Mouse (Mus musculus) MEL (cell line): ENCODE measurements around the gene Tmbim6. TPM values are rescaled to one million over a fixed set of nuclear protein-coding genes. Genes with fewer than 3 reads are reported as not detected.

Experiments used
- DNase-seq: peaks from one replicate; pipeline ENCODE4 v3.0.0; 2011; ENCODE audit warnings: low read depth, low spot score
- H3K27ac ChIP-seq: 2 replicates; pipeline ENCODE4 v1.5.1; 2012; ENCODE audit warnings: low read depth, mild to moderate bottlenecking, control low read depth, low read length, moderate library complexity; ENCODE audit not compliant: control insufficient read depth
- H3K27me3 ChIP-seq, 2 experiments: fragments of 150-350 bp in 1 of 2; sonication (generic) in 1 of 2; 2 replicates each; pipeline ENCODE4 v1.6.1; 2012; ENCODE audit warnings: low read length in 2 of 2, mild to moderate bottlenecking in 2 of 2, improper control_type of control experiment in 1 of 2, moderate library complexity in 1 of 2; ENCODE audit not compliant: insufficient read depth in 2 of 2, control insufficient read depth in 1 of 2
- H3K36me3 ChIP-seq, 2 experiments: 2 replicates each; pipeline ENCODE4 v1.6.1; 2012 to 2014; ENCODE audit warnings: low read length in 2 of 2, improper control_type of control experiment in 1 of 2, inconsistent platforms in 1 of 2, mild to moderate bottlenecking in 1 of 2; ENCODE audit not compliant: insufficient read depth in 2 of 2, control insufficient read depth in 1 of 2
- H3K4me1 ChIP-seq, 2 experiments: fragments of 150-350 bp in 1 of 2; sonication (generic) in 1 of 2; 2 replicates each; pipeline ENCODE4 v1.6.1; 2012; ENCODE audit warnings: low read length in 2 of 2, improper control_type of control experiment in 1 of 2, mild to moderate bottlenecking in 1 of 2; ENCODE audit not compliant: insufficient read depth in 2 of 2, control insufficient read depth in 1 of 2
- H3K4me3 ChIP-seq, 2 experiments: fragments of 150-350 bp in 1 of 2; sonication (generic) in 1 of 2; 2 replicates each; pipeline ENCODE4 v1.5.1; 2012; ENCODE audit warnings: low read depth in 2 of 2, low read length in 2 of 2, mild to moderate bottlenecking in 2 of 2, moderate library complexity in 2 of 2, control low read depth in 1 of 2, improper control_type of control experiment in 1 of 2; ENCODE audit not compliant: control insufficient read depth in 1 of 2, insufficient read depth in 1 of 2
- H3K79me2 ChIP-seq: 2 replicates; pipeline ENCODE4 v1.6.1; 2012; ENCODE audit warnings: mild to moderate bottlenecking, low read length, moderate library complexity; ENCODE audit not compliant: control insufficient read depth, poor library complexity, insufficient read depth
- H3K9ac ChIP-seq: 2 replicates; pipeline ENCODE4 v1.6.1; 2012; ENCODE audit warnings: low read depth, mild to moderate bottlenecking, control low read depth, low read length, moderate library complexity; ENCODE audit not compliant: control insufficient read depth, poor library complexity, severe bottlenecking
- H3K9me3 ChIP-seq: fragments of 150-350 bp; sonication (generic); replicated peaks from 2 replicates; pipeline ENCODE4 v1.6.1; 2012; ENCODE audit warnings: mild to moderate bottlenecking, low read length, improper control_type of control experiment, moderate library complexity; ENCODE audit not compliant: insufficient read depth
- BHLHE40 ChIP-seq: IDR thresholded peaks from 2 replicates; pipeline ENCODE4 v1.6.1; 2012; ENCODE audit warnings: low read depth, mild to moderate bottlenecking, inconsistent platforms, low read length, improper control_type of control experiment, borderline replicate concordance
- CHD1 ChIP-seq: IDR thresholded peaks from 2 replicates; pipeline ENCODE4 v1.6.1; 2012; ENCODE audit warnings: low read depth, mild to moderate bottlenecking, inconsistent platforms, low read length, improper control_type of control experiment
- CHD2 ChIP-seq: IDR thresholded peaks from 2 replicates; pipeline ENCODE4 v1.6.1; 2011; ENCODE audit warnings: low read length, improper control_type of control experiment
- CTCF ChIP-seq, 3 experiments: IDR thresholded peaks in 2 of 3; conservative IDR thresholded peaks in 1 of 3; 2 replicates each; pipeline ENCODE4 v1.5.1; 2011 to 2012; ENCODE audit warnings: low read length in 3 of 3, low read depth in 2 of 3, mild to moderate bottlenecking in 2 of 3, improper control_type of control experiment in 1 of 3, inconsistent platforms in 1 of 3, mixed read lengths in 1 of 3, moderate library complexity in 1 of 3; ENCODE audit not compliant: control insufficient read depth in 1 of 3, insufficient read depth in 1 of 3, poor library complexity in 1 of 3, severe bottlenecking in 1 of 3
- E2F4 ChIP-seq: IDR thresholded peaks from 2 replicates; pipeline ENCODE4 v1.6.1; 2011; ENCODE audit warnings: low read depth, low read length, improper control_type of control experiment, borderline replicate concordance
- EP300 ChIP-seq, 2 experiments: IDR thresholded peaks; 2 replicates each; pipeline ENCODE4 v1.6.1; 2011; ENCODE audit warnings: improper control_type of control experiment in 2 of 2, low read length in 2 of 2, low read depth in 1 of 2, mild to moderate bottlenecking in 1 of 2
- GATA1 ChIP-seq: IDR thresholded peaks from 2 replicates; pipeline ENCODE4 v1.6.1; 2011; ENCODE audit warnings: low read depth, low read length, improper control_type of control experiment
- JUND ChIP-seq: IDR thresholded peaks from 2 replicates; pipeline ENCODE4 v1.6.1; 2011; ENCODE audit warnings: low read depth, mild to moderate bottlenecking, improper control_type of control experiment, low read length
- KAT2A ChIP-seq: conservative IDR thresholded peaks from 2 replicates; pipeline ENCODE4 v1.6.1; 2012; ENCODE audit warnings: low read depth, low read length, improper control_type of control experiment, inconsistent platforms
- MAFK ChIP-seq: IDR thresholded peaks from 2 replicates; pipeline ENCODE4 v1.6.1; 2011; ENCODE audit warnings: low read depth, mild to moderate bottlenecking, low read length, improper control_type of control experiment, borderline replicate concordance
- MYB ChIP-seq: IDR thresholded peaks from 2 replicates; pipeline ENCODE4 v1.6.1; 2011; ENCODE audit warnings: mild to moderate bottlenecking, low read depth, low read length, improper control_type of control experiment
- NELFE ChIP-seq: IDR thresholded peaks from 2 replicates; pipeline ENCODE4 v1.6.1; 2011; ENCODE audit warnings: low read depth, low read length, improper control_type of control experiment
- POLR2A ChIP-seq, 2 experiments: IDR thresholded peaks; 2 replicates each; pipeline ENCODE4 v1.6.1; 2011 to 2012; ENCODE audit warnings: low read length in 2 of 2, mild to moderate bottlenecking in 2 of 2, control low read depth in 1 of 2, improper control_type of control experiment in 1 of 2, low read depth in 1 of 2, moderate library complexity in 1 of 2; ENCODE audit not compliant: control insufficient read depth in 1 of 2, insufficient read depth in 1 of 2, poor library complexity in 1 of 2
- POLR2AphosphoS2 ChIP-seq: IDR thresholded peaks from 2 replicates; pipeline ENCODE4 v1.6.1; 2011; ENCODE audit warnings: low read length, improper control_type of control experiment
- POLR2AphosphoS5 ChIP-seq: IDR thresholded peaks from 2 replicates; pipeline ENCODE4 v1.6.1; 2012; ENCODE audit warnings: low read depth, borderline replicate concordance, mild to moderate bottlenecking, inconsistent platforms, low read length, moderate library complexity, mixed read lengths
- RAD21 ChIP-seq: IDR thresholded peaks from 2 replicates; pipeline ENCODE4 v1.6.1; 2011; ENCODE audit warnings: mild to moderate bottlenecking, low read depth, low read length, improper control_type of control experiment
- SIN3A ChIP-seq: IDR thresholded peaks from 2 replicates; pipeline ENCODE4 v1.6.1; 2012; ENCODE audit warnings: low read length, improper control_type of control experiment, inconsistent platforms
- TBP ChIP-seq: IDR thresholded peaks from 2 replicates; pipeline ENCODE4 v1.8.0; 2011; ENCODE audit warnings: low read depth, low read length, improper control_type of control experiment
- TCF12 ChIP-seq: IDR thresholded peaks from 2 replicates; pipeline ENCODE4 v1.6.1; 2014; ENCODE audit warnings: low read depth, mild to moderate bottlenecking, inconsistent platforms, low read length, improper control_type of control experiment, moderate library complexity
- UBTF ChIP-seq: IDR thresholded peaks from 2 replicates; pipeline ENCODE4 v1.6.1; 2012; ENCODE audit warnings: low read depth, mild to moderate bottlenecking, inconsistent platforms, low read length, improper control_type of control experiment, moderate library complexity, borderline replicate concordance; ENCODE audit not compliant: insufficient read depth
- USF1 ChIP-seq: IDR thresholded peaks from 2 replicates; pipeline ENCODE4 v1.6.1; 2014; ENCODE audit warnings: low read depth, mild to moderate bottlenecking, inconsistent platforms, low read length, improper control_type of control experiment, moderate library complexity
- ZC3H11A ChIP-seq: IDR thresholded peaks from 2 replicates; pipeline ENCODE4 v1.6.1; 2012; ENCODE audit warnings: low read depth, mild to moderate bottlenecking, inconsistent platforms, low read length, improper control_type of control experiment
- ZKSCAN1 ChIP-seq: IDR thresholded peaks from 2 replicates; pipeline ENCODE4 v1.6.1; 2012; ENCODE audit warnings: low read depth, mild to moderate bottlenecking, inconsistent platforms, low read length, improper control_type of control experiment, moderate library complexity
- polyA plus RNA-seq, 2 experiments: library from polyadenylated mRNA; stranded (reverse) in 1 of 2; unstranded in 1 of 2; fragments of >175 nt in 1 of 2; fragments of >200 nt in 1 of 2; gene quantifications; 2 replicates each; pipeline versions ENCODE4 v1.2.1 to v1.2.4; 2012; ENCODE audit warnings: low replicate concordance in 2 of 2, low read depth in 1 of 2; ENCODE audit not compliant: insufficient read length in 2 of 2, insufficient read depth in 1 of 2, missing spikeins in 1 of 2
- total RNA-seq: library from RNA; depleted of rRNA; stranded (reverse); fragments of 300-350 nt; gene quantifications from 2 replicates; pipeline ENCODE4 v1.2.3, GENCODE M21; 2012

Tmbim6 gene
- total and polyA plus RNA-seq, 3 experiments = 243 to 339 TPM; not detected in 1

DNA sequence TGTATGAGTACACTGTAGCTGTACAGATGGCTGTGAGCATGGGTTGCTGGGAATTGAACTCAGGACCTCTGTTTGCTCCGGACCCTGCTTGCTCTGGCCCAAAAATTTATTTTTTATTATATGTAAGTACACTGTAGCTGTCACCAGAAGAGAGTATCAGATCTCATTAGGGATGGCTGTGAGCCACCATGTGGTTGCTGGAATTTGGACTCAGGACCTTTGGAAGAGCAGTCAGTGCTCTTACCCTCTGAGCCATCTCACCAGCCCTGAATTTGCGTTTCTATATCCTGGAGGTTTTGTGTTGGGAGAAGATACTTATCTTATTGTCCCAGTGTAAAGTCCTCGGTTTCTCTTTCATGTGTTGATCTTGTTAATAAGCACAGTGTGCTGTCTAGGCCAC is 5.9 kb upstream of the Tmbim6 start:
- Histone ChIP-seq H3K27me3 (no peaks in the 10 kb centered on the region), H3K27ac (no peak overlapping the region)
- TF ChIP-seq POLR2AphosphoS5 (no peak), SIN3A (no peak), MYB (no peak), GATA1 (no peak), TBP (no peak), RAD21 (no peak), ZKSCAN1 (no peak), UBTF (no peak), JUND (no peak), USF1 (no peak), NELFE (no peak)

DNA sequence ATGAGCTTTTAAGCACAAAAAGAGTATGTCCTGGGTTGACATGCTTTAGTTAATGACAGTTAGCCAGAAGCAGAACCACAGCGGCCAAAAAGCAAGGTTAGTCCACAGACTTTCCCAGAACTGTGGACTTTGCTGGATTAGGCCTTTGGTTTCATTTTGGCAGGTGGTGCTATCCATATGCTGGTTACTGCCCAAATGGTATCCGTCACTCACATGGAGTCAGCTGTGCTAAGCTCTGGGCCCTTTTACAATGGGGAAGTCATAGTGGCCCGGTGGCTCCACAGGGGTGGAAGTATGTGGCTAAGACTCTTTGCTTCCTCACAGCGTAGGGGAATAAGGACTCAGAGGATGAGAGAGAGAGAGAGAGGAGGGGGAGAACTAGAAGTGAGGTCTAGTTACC is 4.7 kb upstream of the Tmbim6 start:
- no peaks in the 10 kb centered on the region for H3K9me3 ChIP-seq
- H3K9ac ChIP-seq = no peak overlapping the region
- DNase-seq = peak; percentile 46
- H3K36me3 ChIP-seq = peaks cover 0 to 26% of the 10 kb centered on the region in 2 experiments; a peak in 2 of 4 replicates
- H3K79me2 ChIP-seq = peaks cover 2% of the 10 kb centered on the region
- H3K27me3 ChIP-seq = no peaks in the 10 kb centered on the region
- TF ChIP-seq RAD21 = no peak
- no peak for TF ChIP-seq NELFE
- no peak for TF ChIP-seq USF1
- TF ChIP-seq BHLHE40 = no peak
- no peak for TF ChIP-seq MAFK
- TF ChIP-seq EP300 (IDR thresholded peaks at IDR 0.05; ENCODE audit: low read depth in 1 of 2, low read length in 2 of 2) = no peak
- TF ChIP-seq CHD2 = no peak
- TF ChIP-seq ZC3H11A = no peak
- no peak for TF ChIP-seq KAT2A
- no peak for TF ChIP-seq UBTF
- no peak for TF ChIP-seq GATA1
- no peak for TF ChIP-seq TCF12
- TF ChIP-seq MYB = no peak
- TF ChIP-seq CHD1 = no peak
- no peak for TF ChIP-seq TBP
- no peak for TF ChIP-seq CTCF (IDR thresholded peaks at IDR 0.05 in 2 of 3, conservative IDR thresholded peaks at IDR 0.05 in 1 of 3; ENCODE audit: control insufficient read depth in 1 of 3, insufficient read depth in 1 of 3, low read depth in 2 of 3, low read length in 3 of 3, poor library complexity in 1 of 3, severe bottlenecking in 1 of 3)
- no peak for TF ChIP-seq E2F4
- TF ChIP-seq POLR2A (IDR thresholded peaks at IDR 0.05; ENCODE audit: control insufficient read depth in 1 of 2, insufficient read depth in 1 of 2, low read depth in 1 of 2, low read length in 2 of 2, poor library complexity in 1 of 2) = no peak
- TF ChIP-seq POLR2AphosphoS2 = no peak
- no peak overlapping the region for H3K27ac ChIP-seq
- no peak overlapping the region for H3K4me3 ChIP-seq
- peaks cover 11 to 28% of the 10 kb centered on the region in 2 experiments for H3K4me1 ChIP-seq

More for the DNA sequence above, 5.9 kb upstream of the Tmbim6 start:
- peaks cover 0 to 21% of the 10 kb centered on the region in 2 experiments; a peak in 2 of 4 replicates for H3K36me3 ChIP-seq
- no peak overlapping the region for H3K4me3 ChIP-seq
- no peaks in the 10 kb centered on the region for H3K79me2 ChIP-seq
- H3K9ac ChIP-seq = no peak overlapping the region
- H3K9me3 ChIP-seq = no peaks in the 10 kb centered on the region
- no peak for DNase-seq
- peaks cover 7 to 23% of the 10 kb centered on the region in 2 experiments for H3K4me1 ChIP-seq
